Mouse (Mus musculus): Measurements from ENCODE around the gene Gcn1l1. TPM values are rescaled to one million over a fixed set of nuclear protein-coding genes. Genes with fewer than 3 reads are reported as not detected.

Gene Gcn1l1
- total RNA-seq, 4 experiments from 2014 or later, result 69.2 to 98.2 (median 77.7) TPM

DNA sequence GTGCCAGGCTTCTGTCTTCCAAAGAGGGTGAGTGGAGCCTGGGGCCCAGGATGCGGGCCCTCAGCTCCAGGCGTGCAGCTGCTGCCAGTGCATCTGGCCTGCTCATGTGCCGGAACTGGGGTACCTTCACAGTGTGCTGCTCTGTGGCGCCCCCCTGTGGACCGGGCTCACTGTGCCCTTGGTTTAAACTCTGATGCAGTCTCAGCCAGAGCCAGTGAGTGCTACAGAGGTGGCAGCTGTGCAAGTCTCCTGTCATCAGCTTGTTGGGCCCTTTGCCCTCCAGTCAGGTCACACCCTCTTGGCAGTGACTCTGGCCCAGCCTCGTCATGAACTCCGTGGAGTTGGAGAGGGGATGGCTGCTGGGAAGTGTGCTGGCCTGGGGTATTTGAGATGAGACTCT is 49.9 kb downstream of the Gcn1l1 start:
- no peak for DNase-seq

- no peak for DNase-seq
These were observed 54.6 kb downstream of the Gcn1l1 start for GRCm38 (mm10) chr5:115619690-115620089.

- DNase-seq, result no peak
These were observed 57.6 kb downstream of the Gcn1l1 start for GRCm38 (mm10) chr5:115622686-115623085.

DNA sequence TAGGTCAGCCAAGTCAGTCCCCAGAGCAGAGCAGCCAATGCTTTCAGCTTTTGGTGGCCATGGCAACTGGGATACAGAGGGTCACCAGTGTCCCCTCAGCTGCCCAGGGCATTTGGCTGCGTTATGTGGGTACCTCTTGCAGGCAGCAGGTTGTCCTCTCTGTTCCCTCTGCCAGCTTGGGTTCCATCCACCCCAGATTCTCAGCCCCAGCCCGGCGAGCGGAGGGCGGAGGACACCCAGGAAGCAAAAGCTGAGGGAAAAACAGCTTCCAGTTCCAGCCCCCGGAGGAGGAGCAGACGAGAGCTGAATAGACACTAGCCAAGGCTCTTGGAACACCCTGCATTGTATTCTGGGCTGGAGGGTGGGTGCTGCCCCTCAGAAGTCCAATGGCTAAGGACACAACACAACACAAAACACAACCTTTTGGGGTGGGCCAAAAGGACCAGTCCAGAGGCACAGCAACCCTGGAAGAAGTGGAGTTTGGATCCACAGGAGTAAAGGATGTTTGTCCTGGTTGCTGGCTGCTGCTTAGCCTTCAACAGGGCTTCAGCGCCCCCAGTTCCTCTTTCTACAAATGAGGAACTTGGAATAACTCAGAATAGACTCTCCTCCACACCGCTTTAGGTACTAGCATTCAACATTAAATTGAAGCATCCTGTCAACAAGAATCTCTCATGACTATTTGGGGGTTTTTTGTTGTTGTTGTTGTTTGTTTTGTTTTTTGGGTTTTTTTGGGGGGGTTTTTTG is 58.8 kb downstream of the Gcn1l1 start:
- DNase-seq, result no peak

DNA sequence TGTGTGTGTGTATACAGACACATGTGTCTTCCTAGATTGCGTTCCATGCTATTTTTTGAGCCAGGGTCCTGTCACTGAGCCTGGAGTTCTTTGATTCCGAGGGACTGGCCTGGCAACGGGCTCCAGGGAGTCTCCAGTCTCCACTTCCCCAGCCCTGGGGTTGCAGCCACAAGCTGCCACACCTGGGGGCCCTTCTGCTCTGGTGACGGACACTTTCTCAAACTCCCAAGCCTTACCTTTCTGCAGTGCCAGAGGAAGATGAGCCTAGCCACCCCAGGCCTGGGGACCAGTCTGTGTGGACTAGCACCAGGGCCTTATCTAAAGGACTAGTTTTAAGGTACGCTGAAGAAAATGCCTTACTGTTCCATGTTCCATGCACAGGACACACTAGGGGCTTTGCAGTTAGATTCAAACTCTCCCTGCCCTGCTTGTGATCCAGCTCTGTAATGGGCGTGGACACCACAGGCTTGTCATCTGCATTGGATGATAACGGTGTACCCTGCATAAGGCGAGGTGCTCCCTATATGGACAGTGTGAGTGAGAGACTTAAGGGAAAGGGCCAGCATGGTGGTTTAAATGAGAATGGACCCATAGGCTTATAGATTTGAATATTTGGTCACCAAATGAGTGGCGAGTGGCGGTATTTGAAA is 61.3 kb downstream of the Gcn1l1 start:
- DNase-seq, result no peak

GRCm38 (mm10) chr5:115628083-115628482 is 63.0 kb downstream of the Gcn1l1 start:
- no peak for DNase-seq

DNA sequence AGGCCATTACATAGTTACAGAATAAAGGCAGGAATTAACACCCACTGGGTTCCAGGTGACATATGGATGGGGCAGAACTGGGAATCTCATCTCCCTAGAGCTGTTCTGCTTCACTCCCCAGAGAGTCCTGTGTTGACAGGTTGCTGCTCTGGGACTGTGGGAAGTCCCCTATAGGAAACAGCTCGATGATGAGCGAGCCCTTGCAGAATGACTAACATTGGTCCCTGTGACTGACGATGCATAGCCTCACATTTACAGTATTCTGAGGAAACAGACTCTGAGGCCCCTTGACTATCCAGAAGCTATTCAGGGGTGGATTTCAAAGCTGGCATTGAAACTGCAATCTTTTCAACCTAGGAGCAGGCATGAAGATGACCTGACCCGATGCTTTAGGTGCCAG is 64.6 kb downstream of the Gcn1l1 start:
- DNase-seq, result no peak

- DNase-seq, result no peak
These were observed 65.2 kb downstream of the Gcn1l1 start for GRCm38 (mm10) chr5:115630291-115630690.

- peak; percentile 93 for DNase-seq
These were observed 66.7 kb downstream of the Gcn1l1 start, which contains the start of gene Rab35 for GRCm38 (mm10) chr5:115631505-115632357. Gene Rab35, plus strand, starts transcription at chr5:115631908.

- DNase-seq, result peak; percentile 38
These were observed 67.3 kb downstream of the Gcn1l1 start for GRCm38 (mm10) chr5:115632358-115632714.

DNA sequence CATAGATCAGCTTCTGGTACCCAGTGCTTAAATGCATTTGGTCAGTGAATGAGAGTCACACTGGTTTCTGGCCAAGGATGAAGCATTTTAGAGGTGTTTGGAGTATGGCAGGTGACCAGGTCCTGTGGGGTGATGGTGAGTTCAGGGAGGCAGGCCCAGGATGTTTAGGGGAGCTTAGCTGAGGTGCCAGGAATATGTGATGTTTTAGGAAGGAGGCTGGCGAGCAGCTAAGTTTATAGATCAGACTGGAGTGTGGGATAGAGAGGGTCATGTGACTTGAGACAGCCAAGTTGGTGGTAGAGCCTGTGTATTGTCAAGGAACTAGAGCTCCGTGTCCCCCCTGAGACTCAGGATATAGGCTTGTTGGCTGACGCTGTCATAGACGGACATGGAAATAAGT is 68.0 kb downstream of the Gcn1l1 start:
- DNase-seq, result no peak

GRCm38 (mm10) chr5:115634046-115634445 is 69.0 kb downstream of the Gcn1l1 start:
- DNase-seq, result no peak

- no peak for DNase-seq
These were observed 70.5 kb downstream of the Gcn1l1 start for GRCm38 (mm10) chr5:115635536-115635935.

DNA sequence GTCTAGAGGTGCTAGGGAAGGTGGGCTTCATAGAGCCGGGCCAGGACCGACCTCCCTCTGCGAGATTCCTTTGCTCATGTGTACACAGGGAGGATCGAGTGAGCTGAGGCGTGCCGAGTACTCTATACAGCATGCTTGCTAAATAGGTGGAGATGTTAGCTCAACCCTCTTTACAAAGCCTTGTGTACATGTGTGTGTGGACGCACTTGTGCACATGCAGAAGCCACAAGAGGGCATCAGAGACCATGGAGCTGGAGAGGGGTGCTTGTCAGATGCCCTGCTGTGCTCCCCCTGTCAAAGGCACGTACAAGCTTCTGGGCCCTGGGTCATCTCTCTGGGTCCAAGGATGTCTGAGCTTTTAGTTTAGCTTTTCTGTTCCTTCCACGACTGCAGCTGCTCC is 79.1 kb downstream of the Gcn1l1 start:
- DNase-seq, result no peak

DNA sequence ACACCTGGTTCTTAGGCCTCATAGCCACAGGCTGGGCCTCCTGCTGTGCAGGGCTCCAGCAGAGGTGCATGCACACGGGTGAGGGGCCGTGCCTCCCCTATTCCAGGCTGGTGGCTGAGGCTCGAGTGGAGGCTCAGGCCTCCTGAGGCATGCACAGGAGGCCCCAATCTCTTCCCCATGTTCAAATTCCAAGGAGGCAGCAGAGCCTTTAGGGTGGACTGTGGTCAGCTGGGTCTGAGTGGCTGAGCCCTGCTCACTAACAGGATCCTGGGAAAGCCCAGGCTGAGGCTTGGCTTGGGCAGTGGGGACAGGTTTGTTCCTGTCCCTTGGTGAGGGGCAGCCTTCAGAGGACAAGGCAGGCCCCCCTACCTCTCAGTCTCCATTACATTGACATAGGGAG is 83.8 kb downstream of the Gcn1l1 start:
- DNase-seq, result no peak

- no peak for DNase-seq
These were observed 84.6 kb downstream of the Gcn1l1 start for GRCm38 (mm10) chr5:115649699-115650098.

GRCm38 (mm10) chr5:115650885-115651284 is 85.8 kb downstream of the Gcn1l1 start:
- no peak for DNase-seq

DNA sequence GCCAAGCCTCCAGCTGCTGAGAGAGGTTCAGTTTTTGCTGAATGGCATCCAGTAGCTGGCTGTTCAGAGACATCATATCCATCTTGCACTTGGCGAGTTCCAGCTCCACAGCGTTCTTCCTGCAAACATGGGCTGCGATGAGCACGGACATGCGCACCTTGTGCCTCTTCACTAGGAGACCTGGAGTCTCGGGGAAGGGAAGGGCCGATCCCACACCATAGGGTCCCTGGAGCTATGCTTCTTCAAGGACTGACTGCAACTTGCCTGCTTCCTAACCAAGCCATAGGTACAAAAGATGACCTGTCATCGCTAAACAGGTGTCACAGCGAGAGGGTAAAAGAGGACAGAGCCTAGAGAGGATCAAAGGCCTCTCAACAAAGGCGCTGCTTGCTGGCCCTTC is 86.8 kb downstream of the Gcn1l1 start:
- DNase-seq, result no peak

DNA sequence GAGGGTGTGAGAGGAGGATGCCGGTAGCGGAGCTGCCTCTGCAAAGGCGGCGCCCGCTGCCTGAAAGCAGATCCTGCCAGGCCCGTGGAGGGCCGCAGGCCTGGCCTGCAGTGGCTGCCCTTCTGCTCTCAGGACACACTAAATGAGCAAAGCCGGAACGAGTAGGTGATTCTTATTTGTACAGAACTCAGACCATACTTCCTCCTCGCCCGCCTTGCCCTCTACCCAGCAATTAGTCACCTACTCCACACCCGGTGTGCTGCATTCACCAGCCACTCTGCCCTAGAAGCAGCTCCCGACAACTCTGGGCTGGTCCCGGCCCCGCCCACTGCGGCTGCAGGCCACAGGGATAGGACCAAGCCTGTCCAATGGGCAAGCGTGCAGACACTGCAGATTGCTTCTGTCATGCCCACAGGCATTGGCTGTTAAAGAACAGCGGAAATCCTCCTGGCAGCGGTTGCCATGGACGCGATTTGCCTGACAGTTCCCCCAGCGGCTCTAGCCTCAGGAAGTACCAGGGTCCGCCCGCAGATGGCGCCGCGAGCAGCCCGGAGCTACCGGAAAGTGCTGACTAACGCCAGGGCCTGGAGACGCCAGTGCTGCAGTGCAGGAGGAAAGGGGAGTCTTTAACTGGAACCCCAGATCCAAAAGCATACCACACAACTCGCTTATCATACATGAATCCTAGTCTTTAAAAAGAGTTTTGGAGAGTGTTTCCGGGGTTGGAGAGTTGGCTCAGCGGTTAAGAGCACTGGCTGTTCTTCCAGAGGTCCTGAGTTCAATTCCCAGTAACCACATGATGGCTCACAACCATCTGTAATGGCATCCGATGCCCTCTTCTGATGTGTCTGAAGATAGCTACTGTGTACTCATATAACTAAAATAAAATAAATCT is 87.9 kb downstream of the Gcn1l1 start:
- DNase-seq, result peak; percentile 100

GRCm38 (mm10) chr5:115653776-115654175 is 88.7 kb downstream of the Gcn1l1 start:
- no peak for DNase-seq

GRCm38 (mm10) chr5:115656677-115657076 is 91.6 kb downstream of the Gcn1l1 start:
- DNase-seq, result no peak

DNA sequence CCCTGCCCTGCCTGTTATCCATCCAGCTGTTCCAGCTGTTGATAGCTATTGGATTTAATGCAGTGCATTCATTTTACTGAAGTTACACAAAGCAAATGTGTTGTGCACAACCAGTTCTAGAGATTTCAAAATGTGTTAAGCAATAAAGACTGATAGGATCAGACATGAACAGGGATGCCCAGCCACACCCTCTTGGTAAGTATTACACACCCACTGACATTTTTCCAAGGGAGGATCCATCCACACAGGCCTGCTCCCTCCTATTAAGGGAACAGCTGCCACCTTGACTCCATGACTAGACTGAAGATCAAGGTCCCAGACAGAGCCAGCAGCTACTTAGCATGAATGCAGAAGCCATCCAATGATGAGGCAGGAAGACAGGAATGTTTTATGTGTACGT is 92.2 kb downstream of the Gcn1l1 start:
- no peak for DNase-seq

Data from adrenal gland, adult 8-10 months (tissue).